Mouse (Mus musculus): ENCODE data around the gene Otud3. TPM values are rescaled to one million over a fixed set of nuclear protein-coding genes. Genes with fewer than 3 reads are reported as not detected.
A peak's percentile ranks its signal among the peaks of the same experiment; 100 is the strongest.

The Otud3 gene
- polyA plus RNA-seq, 1 experiment from 2014 or later: 3.3 TPM

- H3K27ac ChIP-seq (ENCODE audit: low read depth, low read length): no peak overlapping the region
- H3K9me3 ChIP-seq (ENCODE audit: control insufficient read depth, low read length): no peaks in the 10 kb centered on the region
- H3K4me1 ChIP-seq (ENCODE audit: control insufficient read depth, insufficient read depth, low read length): no peaks in the 10 kb centered on the region
- H3K27me3 ChIP-seq (ENCODE audit: control insufficient read depth, insufficient read depth, low read length): no peaks in the 10 kb centered on the region
- H3K4me3 ChIP-seq (ENCODE audit: low read depth, low read length): no peak overlapping the region
- no peak overlapping the region for H3K9ac ChIP-seq (replicated peaks; ENCODE audit: low read depth, low read length)
- ATAC-seq (ENCODE audit: low read depth): no peak
- 74% methylated on average over 6 of the region's 6 CpGs for WGBS
- H3K36me3 ChIP-seq (ENCODE audit: control insufficient read depth, insufficient read depth, low read length): no peaks in the 10 kb centered on the region
- no peak overlapping the region for H3K4me2 ChIP-seq (ENCODE audit: low read depth, low read length)
Measured at GRCm38 (mm10) chr4:138865991-138866390, 47.8 kb downstream of the Otud3 start.

- no peak overlapping the region for H3K27ac ChIP-seq (ENCODE audit: low read depth, low read length)
- no peak overlapping the region for H3K9ac ChIP-seq (replicated peaks; ENCODE audit: low read depth, low read length)
- H3K9me3 ChIP-seq (ENCODE audit: control insufficient read depth, low read length): no peaks in the 10 kb centered on the region
- no peak for ATAC-seq (ENCODE audit: low read depth)
- no peaks in the 10 kb centered on the region for H3K36me3 ChIP-seq (ENCODE audit: control insufficient read depth, insufficient read depth, low read length)
- H3K4me2 ChIP-seq (ENCODE audit: low read depth, low read length): no peak overlapping the region
- H3K4me1 ChIP-seq (ENCODE audit: control insufficient read depth, insufficient read depth, low read length): no peaks in the 10 kb centered on the region
- WGBS: 22% methylated on average over 5 of the region's 5 CpGs
- H3K4me3 ChIP-seq (ENCODE audit: low read depth, low read length): no peak overlapping the region
- no peaks in the 10 kb centered on the region for H3K27me3 ChIP-seq (ENCODE audit: control insufficient read depth, insufficient read depth, low read length)
Measured at GRCm38 (mm10) chr4:138865092-138865491, 48.7 kb downstream of the Otud3 start.

- Histone ChIP-seq H3K36me3 (ENCODE audit: control insufficient read depth, insufficient read depth, low read length) (no peaks in the 10 kb centered on the region), H3K9ac (replicated peaks; ENCODE audit: low read depth, low read length) (no peak within 1 kb of the TSS), H3K4me2 (ENCODE audit: low read depth, low read length) (no peak within 1 kb of the TSS), H3K4me3 (ENCODE audit: low read depth, low read length) (no peak within 1 kb of the TSS), H3K27ac (ENCODE audit: low read depth, low read length) (no peak within 1 kb of the TSS), H3K9me3 (ENCODE audit: control insufficient read depth, low read length) (no peaks in the 10 kb centered on the region), H3K27me3 (ENCODE audit: control insufficient read depth, insufficient read depth, low read length) (no peaks in the 10 kb centered on the region), H3K4me1 (ENCODE audit: control insufficient read depth, insufficient read depth, low read length) (no peaks in the 10 kb centered on the region)
- WGBS: 67% methylated on average over 10 of the region's 10 CpGs
- ATAC-seq (ENCODE audit: low read depth): no peak
Measured at GRCm38 (mm10) chr4:138863344-138863998, 50.3 kb downstream of the Otud3 start, which contains the start of gene Pla2g5. Gene Pla2g5, minus strand, starts transcription at chr4:138863482.

- H3K4me2 ChIP-seq (ENCODE audit: low read depth, low read length): peak overlapping the region; percentile 32
- no peak overlapping the region; the same call in 1 of the 2 replicates for H3K9ac ChIP-seq (replicated peaks; ENCODE audit: low read depth, low read length)
- 0 out of 2 replicates have a peak overlapping the region, but pooled peaks have one; percentile 12 for H3K27ac ChIP-seq (ENCODE audit: low read depth, low read length)
- no peaks in the 10 kb centered on the region for H3K9me3 ChIP-seq (ENCODE audit: control insufficient read depth, low read length)
- 5% methylated on average over 13 of the region's 13 CpGs for WGBS
- no peaks in the 10 kb centered on the region for H3K36me3 ChIP-seq (ENCODE audit: control insufficient read depth, insufficient read depth, low read length)
- no peaks in the 10 kb centered on the region for H3K27me3 ChIP-seq (ENCODE audit: control insufficient read depth, insufficient read depth, low read length)
- no peaks in the 10 kb centered on the region for H3K4me1 ChIP-seq (ENCODE audit: control insufficient read depth, insufficient read depth, low read length)
- peak overlapping the region; percentile 16; the same call in 1 of the 2 replicates for H3K4me3 ChIP-seq (ENCODE audit: low read depth, low read length)
- ATAC-seq (ENCODE audit: low read depth): peak; percentile 90
Measured at GRCm38 (mm10) chr4:138859728-138860127, 54.0 kb downstream of the Otud3 start.

- H3K4me3 ChIP-seq (ENCODE audit: low read depth, low read length): peak overlapping the region; percentile 16; the same call in 1 of the 2 replicates
- no peaks in the 10 kb centered on the region for H3K36me3 ChIP-seq (ENCODE audit: control insufficient read depth, insufficient read depth, low read length)
- H3K9me3 ChIP-seq (ENCODE audit: control insufficient read depth, low read length): no peaks in the 10 kb centered on the region
- peak; percentile 45; the same call in 1 of the 2 replicates for ATAC-seq (ENCODE audit: low read depth)
- no peaks in the 10 kb centered on the region for H3K27me3 ChIP-seq (ENCODE audit: control insufficient read depth, insufficient read depth, low read length)
- no peaks in the 10 kb centered on the region for H3K4me1 ChIP-seq (ENCODE audit: control insufficient read depth, insufficient read depth, low read length)
- 22% methylated on average over 9 of the region's 9 CpGs for WGBS
- H3K9ac ChIP-seq (replicated peaks; ENCODE audit: low read depth, low read length): no peak overlapping the region; the same call in 1 of the 2 replicates
- peak overlapping the region; percentile 32 for H3K4me2 ChIP-seq (ENCODE audit: low read depth, low read length)
- H3K27ac ChIP-seq (ENCODE audit: low read depth, low read length): 0 out of 2 replicates have a peak overlapping the region, but pooled peaks have one; percentile 28
Measured at GRCm38 (mm10) chr4:138859245-138859644, 54.5 kb downstream of the Otud3 start.

- Histone ChIP-seq H3K9ac (replicated peaks; ENCODE audit: low read depth, low read length) (no peak overlapping the region), H3K4me1 (ENCODE audit: control insufficient read depth, insufficient read depth, low read length) (no peaks in the 10 kb centered on the region), H3K4me2 (ENCODE audit: low read depth, low read length) (no peak overlapping the region), H3K27ac (ENCODE audit: low read depth, low read length) (no peak overlapping the region), H3K9me3 (ENCODE audit: control insufficient read depth, low read length) (no peaks in the 10 kb centered on the region), H3K36me3 (ENCODE audit: control insufficient read depth, insufficient read depth, low read length) (no peaks in the 10 kb centered on the region), H3K4me3 (ENCODE audit: low read depth, low read length) (no peak overlapping the region), H3K27me3 (ENCODE audit: control insufficient read depth, insufficient read depth, low read length) (no peaks in the 10 kb centered on the region)
- no peak for ATAC-seq (ENCODE audit: low read depth)
- 89% methylated on average over 15 of the region's 15 CpGs for WGBS
Measured at GRCm38 (mm10) chr4:138858446-138858845, 55.3 kb downstream of the Otud3 start.

- H3K4me3 ChIP-seq (ENCODE audit: low read depth, low read length): no peak overlapping the region
- H3K9ac ChIP-seq (replicated peaks; ENCODE audit: low read depth, low read length): no peak overlapping the region
- ATAC-seq (ENCODE audit: low read depth): no peak
- 92% methylated on average over 10 of the region's 10 CpGs for WGBS
- H3K4me2 ChIP-seq (ENCODE audit: low read depth, low read length): no peak overlapping the region
- no peak overlapping the region for H3K27ac ChIP-seq (ENCODE audit: low read depth, low read length)
- H3K4me1 ChIP-seq (ENCODE audit: control insufficient read depth, insufficient read depth, low read length): no peaks in the 10 kb centered on the region
- no peaks in the 10 kb centered on the region for H3K36me3 ChIP-seq (ENCODE audit: control insufficient read depth, insufficient read depth, low read length)
- no peaks in the 10 kb centered on the region for H3K9me3 ChIP-seq (ENCODE audit: control insufficient read depth, low read length)
- H3K27me3 ChIP-seq (ENCODE audit: control insufficient read depth, insufficient read depth, low read length): no peaks in the 10 kb centered on the region
Measured at GRCm38 (mm10) chr4:138857576-138857975, 56.2 kb downstream of the Otud3 start.

GRCm38 (mm10) chr4:138856491-138856890 lies 57.3 kb downstream of the Otud3 start:
- Histone ChIP-seq H3K4me3 (ENCODE audit: low read depth, low read length) (no peak overlapping the region), H3K4me1 (ENCODE audit: control insufficient read depth, insufficient read depth, low read length) (no peaks in the 10 kb centered on the region), H3K9me3 (ENCODE audit: control insufficient read depth, low read length) (no peaks in the 10 kb centered on the region), H3K4me2 (ENCODE audit: low read depth, low read length) (no peak overlapping the region), H3K27me3 (ENCODE audit: control insufficient read depth, insufficient read depth, low read length) (no peaks in the 10 kb centered on the region), H3K9ac (replicated peaks; ENCODE audit: low read depth, low read length) (no peak overlapping the region), H3K36me3 (ENCODE audit: control insufficient read depth, insufficient read depth, low read length) (no peaks in the 10 kb centered on the region), H3K27ac (ENCODE audit: low read depth, low read length) (no peak overlapping the region)
- ATAC-seq (ENCODE audit: low read depth): no peak
- WGBS: 27% methylated on average over 7 of the region's 7 CpGs

- H3K27ac ChIP-seq (ENCODE audit: low read depth, low read length): no peak overlapping the region
- no peak overlapping the region for H3K9ac ChIP-seq (replicated peaks; ENCODE audit: low read depth, low read length)
- no peaks in the 10 kb centered on the region for H3K27me3 ChIP-seq (ENCODE audit: control insufficient read depth, insufficient read depth, low read length)
- H3K4me2 ChIP-seq (ENCODE audit: low read depth, low read length): no peak overlapping the region
- no peak overlapping the region for H3K4me3 ChIP-seq (ENCODE audit: low read depth, low read length)
- ATAC-seq (ENCODE audit: low read depth): no peak
- H3K36me3 ChIP-seq (ENCODE audit: control insufficient read depth, insufficient read depth, low read length): no peaks in the 10 kb centered on the region
- WGBS: 89% methylated on average over 9 of the region's 9 CpGs
- H3K4me1 ChIP-seq (ENCODE audit: control insufficient read depth, insufficient read depth, low read length): no peaks in the 10 kb centered on the region
- no peaks in the 10 kb centered on the region for H3K9me3 ChIP-seq (ENCODE audit: control insufficient read depth, low read length)
Measured at GRCm38 (mm10) chr4:138855092-138855632, 58.6 kb downstream of the Otud3 start.
